Mouse (Mus musculus) heart, embryonic 10.5 days (tissue): Measurements from ENCODE around the gene Msantd1. TPM values are rescaled to one million over a fixed set of nuclear protein-coding genes. Genes with fewer than 3 reads are reported as not detected.

Experiments
- DNase-seq: peaks from one replicate; pipeline ENCODE4 v3.0.0-alpha.2; 2017; ENCODE audit warnings: low spot score
- H3K27ac ChIP-seq: fragments of 300-500 bp; sonication (generic); 2 replicates; pipeline ENCODE4 v1.5.1; 2016; ENCODE audit warnings: mild to moderate bottlenecking
- H3K27me3 ChIP-seq: fragments of 300-500 bp; sonication (generic); 2 replicates; pipeline ENCODE4 v1.6.1; 2016; ENCODE audit warnings: mild to moderate bottlenecking; ENCODE audit not compliant: poor library complexity, insufficient read depth, severe bottlenecking
- H3K36me3 ChIP-seq: fragments of 300-500 bp; sonication (generic); 2 replicates; pipeline ENCODE4 v1.6.1; 2016; ENCODE audit warnings: mild to moderate bottlenecking, moderate library complexity
- H3K4me1 ChIP-seq: fragments of 300-500 bp; sonication (generic); 2 replicates; pipeline ENCODE4 v1.6.1; 2016; ENCODE audit warnings: mild to moderate bottlenecking
- H3K4me3 ChIP-seq: fragments of 300-500 bp; sonication (generic); 2 replicates; pipeline ENCODE4 v1.5.1; 2016; ENCODE audit warnings: mild to moderate bottlenecking, moderate library complexity
- H3K9me3 ChIP-seq: fragments of 300-500 bp; sonication (generic); 2 replicates; pipeline ENCODE4 v1.6.1; 2016; ENCODE audit warnings: mild to moderate bottlenecking, moderate library complexity
- WGBS: fragments of 180-500 bp; shearing (Covaris S2); methylation state at CpG from one replicate; pipeline ENCODE4 v1.1.7; 2016; 5-methylcytosine and 5-hydroxymethylcytosine counted together
- polyA plus RNA-seq: library from polyadenylated mRNA; unstranded; fragments of >200 nt; fragmentation: Nextera tagmentation; extraction: Ambion mirVana; gene quantifications from 2 replicates; pipeline ENCODE4 v1.2.1, GENCODE M21; 2016

Gene Msantd1
- polyA plus RNA-seq, 1 experiment from 2014 or later: 1.3 TPM

GRCm38 (mm10) chr5:34908726-34909633 lies 1.2 kb downstream of the Msantd1 start:
- no peak for DNase-seq
- Histone ChIP-seq H3K9me3 (no peaks in the 10 kb centered on the region), H3K4me1 (peaks cover 11% of the 10 kb centered on the region), H3K27me3 (no peaks in the 10 kb centered on the region), H3K4me3 (no peak overlapping the region), H3K36me3 (peaks cover 74% of the 10 kb centered on the region), H3K27ac (peak overlapping the region; percentile 64)
- WGBS: 81% methylated on average over 9 of the region's 9 CpGs

GRCm38 (mm10) chr5:34909634-34910503 lies 2.1 kb downstream of the Msantd1 start:
- H3K27ac ChIP-seq: no peak overlapping the region
- H3K4me1 ChIP-seq: peaks cover 11% of the 10 kb centered on the region
- H3K9me3 ChIP-seq: no peaks in the 10 kb centered on the region
- H3K27me3 ChIP-seq: no peaks in the 10 kb centered on the region
- no peak overlapping the region for H3K4me3 ChIP-seq
- peaks cover 65% of the 10 kb centered on the region for H3K36me3 ChIP-seq
- no peak for DNase-seq
- WGBS: 84% methylated on average over 1 of the region's 1 CpGs

- Histone ChIP-seq H3K4me1 (peaks cover 11% of the 10 kb centered on the region), H3K27me3 (no peaks in the 10 kb centered on the region), H3K4me3 (no peak overlapping the region), H3K9me3 (no peaks in the 10 kb centered on the region), H3K27ac (no peak overlapping the region), H3K36me3 (peaks cover 59% of the 10 kb centered on the region)
- no peak for DNase-seq
- 90% methylated on average over 4 of the region's 4 CpGs for WGBS
These were observed 2.6 kb downstream of the Msantd1 start for GRCm38 (mm10) chr5:34910504-34910815.

GRCm38 (mm10) chr5:34915801-34916200 lies 8.0 kb downstream of the Msantd1 start:
- Histone ChIP-seq H3K36me3 (0 out of 2 replicates have a peak, but pooled peaks cover 14% of the 10 kb centered on the region), H3K4me1 (peaks cover 30% of the 10 kb centered on the region), H3K27ac (peak overlapping the region; percentile 78), H3K9me3 (no peaks in the 10 kb centered on the region), H3K27me3 (no peaks in the 10 kb centered on the region), H3K4me3 (no peak overlapping the region)
- no peak for DNase-seq
- 5% methylated on average over 1 of the region's 1 CpGs for WGBS

GRCm38 (mm10) chr5:34917234-34917655 lies 9.4 kb downstream of the Msantd1 start:
- WGBS: 78% methylated on average over 10 of the region's 10 CpGs
- no peak for DNase-seq
- Histone ChIP-seq H3K27me3 (no peaks in the 10 kb centered on the region), H3K9me3 (no peaks in the 10 kb centered on the region), H3K36me3 (peaks cover 19% of the 10 kb centered on the region), H3K4me3 (no peak overlapping the region), H3K27ac (peak overlapping the region; percentile 78), H3K4me1 (peaks cover 30% of the 10 kb centered on the region)

GRCm38 (mm10) chr5:34918785-34919184 lies 11.0 kb downstream of the Msantd1 start:
- H3K36me3 ChIP-seq: peaks cover 21% of the 10 kb centered on the region
- no peaks in the 10 kb centered on the region for H3K9me3 ChIP-seq
- no peaks in the 10 kb centered on the region for H3K27me3 ChIP-seq
- H3K4me1 ChIP-seq: peaks cover 30% of the 10 kb centered on the region
- 0 out of 2 replicates have a peak overlapping the region, but pooled peaks have one; percentile 22 for H3K27ac ChIP-seq
- WGBS: 70% methylated on average over 3 of the region's 3 CpGs
- DNase-seq: no peak
- no peak overlapping the region for H3K4me3 ChIP-seq

- Histone ChIP-seq H3K27me3 (no peaks in the 10 kb centered on the region), H3K4me3 (no peak overlapping the region), H3K4me1 (peaks cover 14% of the 10 kb centered on the region; the same call in 1 of the 2 replicates), H3K9me3 (no peaks in the 10 kb centered on the region), H3K27ac (no peak overlapping the region), H3K36me3 (peaks cover 44% of the 10 kb centered on the region)
- 74% methylated on average over 6 of the region's 6 CpGs for WGBS
- no peak for DNase-seq
These were observed 14.7 kb downstream of the Msantd1 start for GRCm38 (mm10) chr5:34922531-34922930.

- DNase-seq: no peak
- no peaks in the 10 kb centered on the region for H3K27me3 ChIP-seq
- H3K36me3 ChIP-seq: peaks cover 44% of the 10 kb centered on the region
- no peaks in the 10 kb centered on the region for H3K9me3 ChIP-seq
- WGBS: 80% methylated on average over 4 of the region's 4 CpGs
- peaks cover 3% of the 10 kb centered on the region; the same call in 1 of the 2 replicates for H3K4me1 ChIP-seq
- H3K27ac ChIP-seq: no peak overlapping the region
- no peak overlapping the region for H3K4me3 ChIP-seq
These were observed 16.1 kb downstream of the Msantd1 start for GRCm38 (mm10) chr5:34923920-34924319.

- no peak overlapping the region; the same call in 1 of the 2 replicates for H3K27ac ChIP-seq
- H3K36me3 ChIP-seq: peaks cover 44% of the 10 kb centered on the region
- DNase-seq: no peak
- H3K9me3 ChIP-seq: no peaks in the 10 kb centered on the region
- H3K27me3 ChIP-seq: no peaks in the 10 kb centered on the region
- H3K4me1 ChIP-seq: no peaks in the 10 kb centered on the region
- no peak overlapping the region for H3K4me3 ChIP-seq
- WGBS: 87% methylated on average over 7 of the region's 7 CpGs
These were observed 16.7 kb downstream of the Msantd1 start for GRCm38 (mm10) chr5:34924519-34924918.

- no peaks in the 10 kb centered on the region for H3K27me3 ChIP-seq
- peaks cover 35% of the 10 kb centered on the region for H3K36me3 ChIP-seq
- peaks cover 20% of the 10 kb centered on the region for H3K4me1 ChIP-seq
- WGBS: 86% methylated on average over 4 of the region's 4 CpGs
- no peak for DNase-seq
- H3K27ac ChIP-seq: no peak overlapping the region
- no peak overlapping the region for H3K4me3 ChIP-seq
- no peaks in the 10 kb centered on the region for H3K9me3 ChIP-seq
These were observed 19.8 kb downstream of the Msantd1 start for GRCm38 (mm10) chr5:34927648-34928047.

GRCm38 (mm10) chr5:34930151-34930975 lies 22.6 kb downstream of the Msantd1 start:
- H3K27ac ChIP-seq: peak overlapping the region; percentile 84; the same call in 1 of the 2 replicates
- WGBS: 85% methylated on average over 9 of the region's 9 CpGs
- no peak for DNase-seq
- peaks cover 9% of the 10 kb centered on the region for H3K36me3 ChIP-seq
- no peaks in the 10 kb centered on the region for H3K9me3 ChIP-seq
- no peaks in the 10 kb centered on the region for H3K27me3 ChIP-seq
- peaks cover 24% of the 10 kb centered on the region for H3K4me1 ChIP-seq
- H3K4me3 ChIP-seq: no peak overlapping the region

- no peaks in the 10 kb centered on the region for H3K27me3 ChIP-seq
- no peaks in the 10 kb centered on the region for H3K9me3 ChIP-seq
- H3K4me3 ChIP-seq: no peak overlapping the region
- 76% methylated on average over 2 of the region's 2 CpGs for WGBS
- peak overlapping the region; percentile 84; the same call in 1 of the 2 replicates for H3K27ac ChIP-seq
- peaks cover 6% of the 10 kb centered on the region for H3K36me3 ChIP-seq
- H3K4me1 ChIP-seq: peaks cover 24% of the 10 kb centered on the region
- no peak for DNase-seq
These were observed 23.3 kb downstream of the Msantd1 start for GRCm38 (mm10) chr5:34931091-34931490.
